Mouse (Mus musculus): Measurements from ENCODE around the gene Hinfp.
"Not testable (repeated sequence)": the region's sequence is repeated elsewhere in the genome, so short reads cannot be mapped to it uniquely, and the experiment has no call there.

Gene Hinfp

DNA sequence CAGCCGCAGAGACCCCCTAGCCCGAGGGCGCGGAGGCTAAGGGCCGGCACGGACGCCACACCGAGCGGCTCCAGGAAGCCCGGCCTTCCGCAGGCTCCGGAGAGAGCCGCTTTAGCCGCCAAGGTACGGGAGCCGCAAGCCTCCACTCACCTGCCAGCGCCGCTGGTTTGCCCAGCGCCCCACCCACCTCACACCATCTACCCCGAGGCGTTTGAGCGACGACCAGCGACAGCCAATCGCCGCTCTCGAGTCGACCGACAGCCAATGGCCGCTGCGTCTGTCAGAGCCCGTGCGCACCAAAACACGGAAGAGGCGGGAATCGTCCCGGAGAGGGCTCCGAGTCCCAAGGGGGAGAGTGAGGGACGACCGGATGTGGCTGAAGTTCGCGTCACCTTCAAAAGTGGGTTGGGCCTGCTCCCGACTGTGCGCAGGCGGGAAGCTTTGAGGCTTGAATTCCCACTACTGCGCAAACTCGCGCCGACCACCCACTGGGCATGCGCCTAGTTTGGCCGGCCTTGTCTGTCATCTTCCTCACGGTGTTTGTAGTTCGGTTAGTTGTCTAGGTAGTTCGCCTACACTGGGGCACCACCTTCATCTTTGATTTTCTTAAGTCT lies at the start of gene Hinfp:
Gene Hinfp (minus strand): TSS at position 206 of the 614 bp plus-strand sequence.
- DNase-seq (ENCODE audit: low read depth): peak; percentile 99

DNA sequence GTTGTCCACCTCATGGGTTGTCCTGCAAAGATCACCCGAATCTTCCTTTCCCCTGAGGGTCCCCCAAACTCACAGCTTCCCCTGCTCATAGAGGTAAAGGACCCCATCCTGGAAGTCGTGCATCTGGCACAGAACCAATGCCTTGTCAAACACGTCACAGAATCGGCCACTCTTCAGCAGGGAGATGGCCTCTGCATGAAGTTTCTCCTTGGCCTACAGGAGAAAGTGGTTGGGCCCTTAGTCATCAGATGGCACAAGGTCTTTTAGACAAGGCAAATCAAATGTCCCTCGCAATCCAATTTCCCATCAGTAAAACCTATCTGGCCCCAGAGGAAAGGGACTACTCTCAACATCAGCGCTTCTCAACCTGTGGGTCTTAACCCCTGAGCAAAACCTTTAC lies 47.7 kb upstream of the Hinfp start:
- no peak for DNase-seq (ENCODE audit: low read depth)

- DNase-seq (ENCODE audit: low read depth): no peak
These were observed 46.9 kb upstream of the Hinfp start for GRCm38 (mm10) chr9:44352337-44352736.

- DNase-seq (ENCODE audit: low read depth): no peak
These were observed 45.9 kb upstream of the Hinfp start for GRCm38 (mm10) chr9:44351396-44351795.

DNA sequence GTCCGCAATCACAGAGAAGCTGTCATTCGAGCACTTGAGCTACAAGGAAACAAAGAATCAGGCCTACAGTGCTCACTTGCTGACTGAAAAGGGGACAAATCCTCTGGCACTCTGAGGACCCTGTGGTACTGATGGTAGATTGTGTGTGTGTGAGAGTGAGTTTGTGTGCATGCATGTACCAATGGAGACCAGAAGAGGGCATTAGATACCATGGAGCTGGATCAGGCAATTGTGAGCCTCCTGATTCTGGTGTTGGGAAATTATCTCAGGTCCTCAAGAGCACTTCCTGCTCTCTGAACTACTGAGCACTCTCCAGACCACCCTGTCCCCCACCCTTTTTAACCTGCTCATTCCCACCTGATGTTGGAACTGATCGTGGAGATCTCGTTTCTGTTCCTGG lies 43.1 kb upstream of the Hinfp start:
- DNase-seq (ENCODE audit: low read depth): no peak

GRCm38 (mm10) chr9:44347621-44348020 lies 42.1 kb upstream of the Hinfp start:
- no peak for DNase-seq (ENCODE audit: low read depth)

GRCm38 (mm10) chr9:44347166-44347565 lies 41.7 kb upstream of the Hinfp start:
- no peak for DNase-seq (ENCODE audit: low read depth)

DNA sequence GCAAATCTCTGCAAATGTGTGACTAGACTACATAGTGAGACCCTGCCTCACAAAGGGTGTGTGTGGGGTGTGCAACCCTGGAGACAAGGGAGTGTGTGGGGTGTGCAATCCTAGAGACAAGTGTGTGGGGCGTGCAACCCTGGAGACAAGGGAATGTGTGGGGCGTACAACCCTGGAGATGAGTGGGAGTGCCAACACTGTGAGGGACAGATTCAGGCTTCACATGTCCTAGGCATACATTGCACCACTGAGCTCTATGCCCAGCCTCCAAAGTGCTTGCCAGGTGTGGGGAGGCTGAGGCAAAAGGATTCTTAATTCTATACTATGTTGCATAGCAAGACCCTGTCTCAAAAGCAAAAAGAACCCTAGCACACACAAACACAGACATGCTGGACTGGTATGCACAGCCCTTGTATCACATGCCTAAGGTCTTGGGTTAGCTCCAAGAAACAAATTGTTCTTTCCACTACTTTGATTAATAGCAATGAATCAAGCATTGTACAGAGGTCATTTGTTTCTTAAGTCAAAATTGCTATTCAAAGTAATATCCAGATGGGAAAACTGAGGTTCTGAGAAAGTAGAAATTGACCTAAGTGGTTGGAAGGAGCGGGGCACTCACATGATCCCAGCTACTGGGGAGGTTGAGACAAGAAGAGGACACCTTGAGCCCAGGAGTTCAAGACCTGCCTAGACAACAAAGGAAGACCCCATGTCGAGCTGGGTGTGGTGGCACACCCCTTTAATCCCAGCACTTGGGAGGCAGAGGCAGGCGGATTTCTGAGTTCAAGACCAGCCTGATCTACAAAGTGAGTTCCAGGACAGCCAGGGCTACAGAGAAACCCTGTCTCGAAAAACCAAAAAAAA lies 40.3 kb upstream of the Hinfp start:
- DNase-seq (ENCODE audit: low read depth): no peak

DNA sequence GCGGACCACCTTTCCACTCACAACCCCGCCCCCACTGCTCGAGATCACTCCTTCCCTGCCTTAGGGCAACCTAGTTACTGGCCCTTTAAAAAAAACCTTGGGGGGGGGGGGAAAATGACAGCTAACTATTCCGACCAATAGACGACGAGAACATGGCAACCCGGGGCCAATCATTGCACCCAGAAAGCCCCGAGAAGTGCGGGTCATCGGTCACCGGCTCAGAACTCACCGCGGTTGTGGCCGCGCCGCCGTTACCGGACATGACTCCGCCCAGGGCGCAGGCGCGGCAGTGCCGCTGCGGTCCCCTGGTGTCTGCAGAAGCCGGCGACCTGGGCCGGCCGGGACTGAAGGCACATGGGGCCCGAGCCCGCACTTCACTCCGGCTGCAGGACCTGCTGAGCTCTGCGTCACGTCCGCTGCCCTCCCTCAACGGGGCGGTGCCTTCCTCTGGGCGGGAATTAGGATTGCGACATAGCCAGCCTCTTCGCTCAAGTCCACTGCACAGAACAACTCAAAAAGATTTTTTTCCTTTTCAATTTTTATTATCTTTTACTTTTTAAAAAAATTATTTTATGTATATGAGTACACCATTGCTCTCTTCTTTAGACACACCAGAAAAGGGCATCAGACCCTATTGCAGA lies 38.4 kb upstream of the Hinfp start, which contains the start of gene Hmbs:
Gene Hmbs (minus strand): TSS at position 448 of the 641 bp plus-strand sequence.
- DNase-seq (ENCODE audit: low read depth): peak; percentile 88

- DNase-seq (ENCODE audit: low read depth): peak; percentile 84
These were observed 37.8 kb upstream of the Hinfp start for GRCm38 (mm10) chr9:44343290-44343689.

DNA sequence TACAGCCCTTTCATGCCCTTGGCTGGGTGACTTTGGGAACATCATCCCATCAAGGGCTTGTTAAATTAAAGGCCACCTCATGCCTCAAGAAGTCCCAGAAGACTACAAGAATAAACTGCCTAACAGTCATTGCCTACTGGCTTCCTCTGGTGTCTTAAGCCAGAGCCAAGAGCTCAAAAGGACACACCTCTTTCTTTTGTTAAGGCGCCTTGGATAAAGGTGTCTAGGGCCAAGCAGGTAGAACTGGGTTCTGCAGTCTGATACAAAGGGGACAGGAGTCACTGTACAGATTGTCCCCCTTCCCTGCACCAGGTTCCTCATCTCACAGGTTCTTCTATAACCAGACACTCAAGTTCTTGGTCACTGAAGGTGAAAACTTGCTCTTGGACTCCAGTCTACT lies 37.1 kb upstream of the Hinfp start:
- DNase-seq (ENCODE audit: low read depth): no peak

GRCm38 (mm10) chr9:44342173-44342572 lies 36.7 kb upstream of the Hinfp start:
- peak; percentile 81 for DNase-seq (ENCODE audit: low read depth)

GRCm38 (mm10) chr9:44341487-44341886 lies 36.0 kb upstream of the Hinfp start:
- no peak for DNase-seq (ENCODE audit: low read depth)

DNA sequence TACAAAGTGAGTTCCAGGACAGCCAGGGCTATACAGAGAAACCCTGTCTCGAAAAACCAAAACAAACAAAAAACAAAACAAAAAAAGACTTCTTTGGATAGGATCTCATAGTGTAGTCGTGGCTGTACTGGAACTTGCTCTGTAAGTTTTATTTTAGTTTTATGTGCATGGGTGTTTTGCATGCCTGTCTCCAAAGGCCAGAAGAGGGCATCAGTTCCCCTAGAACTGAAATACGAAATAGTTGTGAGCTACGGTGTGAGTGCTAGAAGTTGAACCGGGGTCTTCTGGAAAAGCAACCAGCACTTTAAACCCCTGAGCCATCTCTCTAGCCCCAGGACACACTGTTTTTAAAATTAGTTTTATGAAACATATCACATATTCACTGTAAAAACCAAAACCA lies 33.1 kb upstream of the Hinfp start:
- no peak for DNase-seq (ENCODE audit: low read depth)

DNA sequence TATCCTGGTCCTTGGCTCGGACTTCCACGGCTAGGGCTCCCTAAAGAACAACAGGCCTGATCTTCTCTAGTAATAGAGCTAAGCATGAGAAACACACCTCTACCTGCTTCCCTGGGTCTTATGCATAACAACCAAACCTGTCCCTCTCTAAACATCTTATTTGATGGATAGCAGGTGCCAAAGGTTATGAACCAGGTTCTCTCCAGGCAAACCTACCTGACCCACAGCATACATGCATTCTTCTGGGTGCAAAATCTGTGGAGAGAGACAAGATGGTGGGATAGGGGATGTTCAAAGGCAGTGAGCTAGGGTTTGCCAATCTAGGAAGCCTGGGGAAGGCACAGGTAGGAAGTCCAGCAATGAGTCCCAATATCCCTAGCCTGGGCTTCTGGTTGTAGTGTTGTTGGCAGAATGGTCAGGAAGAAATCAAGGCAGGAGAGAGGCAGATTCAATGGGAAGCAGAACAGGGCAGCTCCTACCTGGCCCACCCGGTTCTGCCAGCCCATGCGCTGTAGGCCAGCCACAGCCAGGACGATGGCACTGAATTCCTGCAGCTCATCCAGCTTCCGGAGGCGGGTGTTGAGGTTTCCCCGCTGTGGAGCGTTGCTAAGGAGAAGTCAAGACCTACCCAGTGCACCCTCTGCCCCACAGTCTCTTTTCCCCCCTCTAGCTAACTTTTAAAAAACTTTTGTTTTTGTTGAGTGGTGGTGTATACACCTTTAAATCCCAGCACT lies 32.1 kb upstream of the Hinfp start:
- no peak for DNase-seq (ENCODE audit: low read depth)

GRCm38 (mm10) chr9:44336964-44337363 lies 31.5 kb upstream of the Hinfp start:
- DNase-seq (ENCODE audit: low read depth): no peak

GRCm38 (mm10) chr9:44336513-44336912 lies 31.0 kb upstream of the Hinfp start:
- DNase-seq (ENCODE audit: low read depth): not testable (repeated sequence)

DNA sequence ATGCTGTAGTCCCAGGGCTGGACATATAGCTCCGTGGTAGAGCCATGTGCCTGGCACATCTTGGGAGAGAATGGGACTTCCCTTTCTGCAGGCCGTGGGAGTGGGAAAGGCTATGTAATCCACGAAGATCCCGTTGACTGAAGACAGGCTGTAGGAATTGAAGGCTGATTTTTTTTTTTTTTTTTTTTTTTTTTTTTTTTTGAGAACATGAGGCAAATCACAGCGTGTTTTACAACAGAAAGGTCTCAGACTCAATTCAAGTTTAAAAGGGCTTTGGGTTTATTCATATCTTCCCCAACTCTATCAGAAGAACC lies 30.6 kb upstream of the Hinfp start:
- DNase-seq (ENCODE audit: low read depth): no peak

DNA sequence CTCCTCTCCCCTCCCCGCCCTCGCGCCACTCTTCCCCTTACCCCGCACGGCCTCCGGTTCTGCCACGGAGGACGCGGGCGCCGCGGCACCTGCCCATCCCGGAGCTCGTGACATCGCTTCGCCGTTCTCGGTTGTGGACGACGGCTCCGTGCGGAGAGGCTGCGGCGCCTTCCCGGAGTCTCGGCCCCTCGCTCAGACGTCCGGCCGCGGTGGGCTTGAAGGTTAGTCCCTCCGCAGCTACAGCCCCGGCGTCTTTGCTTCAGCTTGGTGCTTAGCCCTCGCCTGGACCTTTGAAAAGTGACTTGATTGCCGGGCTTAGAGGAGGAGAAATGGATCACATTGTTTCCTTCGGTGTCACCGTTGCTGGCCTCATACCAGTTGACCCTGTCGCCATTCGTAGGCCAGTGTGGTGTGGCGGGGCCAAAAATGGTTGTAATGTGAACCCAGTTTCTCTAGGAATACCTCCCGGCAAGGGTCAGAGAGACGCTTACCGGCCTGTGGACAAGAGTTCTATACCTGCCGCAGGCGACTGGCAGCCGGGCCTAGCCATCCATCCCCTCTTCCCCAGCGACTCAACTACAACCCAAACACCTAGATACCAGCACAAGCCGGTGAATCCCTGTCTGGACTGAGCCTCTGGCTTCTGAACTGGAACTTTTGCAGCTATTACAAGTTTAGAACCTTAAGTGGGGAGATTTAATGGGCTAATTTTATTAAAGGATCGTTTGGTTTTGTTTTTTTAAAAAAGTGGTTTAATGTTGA lies 30.0 kb upstream of the Hinfp start:
- DNase-seq (ENCODE audit: low read depth): no peak

GRCm38 (mm10) chr9:44334396-44335330 lies 29.2 kb upstream of the Hinfp start, which contains the start of gene H2afx:
TSS of gene H2afx (plus strand) at chr9:44334694.
- peak; percentile 100 for DNase-seq (ENCODE audit: low read depth)

All from c-Kit-positive CD71-positive TER-119-negative erythroid progenitor cells, embryonic 14.5 days (primary cell).